ENCODE assay signal across 21 mouse cellular contexts in the genomic region with DNA sequence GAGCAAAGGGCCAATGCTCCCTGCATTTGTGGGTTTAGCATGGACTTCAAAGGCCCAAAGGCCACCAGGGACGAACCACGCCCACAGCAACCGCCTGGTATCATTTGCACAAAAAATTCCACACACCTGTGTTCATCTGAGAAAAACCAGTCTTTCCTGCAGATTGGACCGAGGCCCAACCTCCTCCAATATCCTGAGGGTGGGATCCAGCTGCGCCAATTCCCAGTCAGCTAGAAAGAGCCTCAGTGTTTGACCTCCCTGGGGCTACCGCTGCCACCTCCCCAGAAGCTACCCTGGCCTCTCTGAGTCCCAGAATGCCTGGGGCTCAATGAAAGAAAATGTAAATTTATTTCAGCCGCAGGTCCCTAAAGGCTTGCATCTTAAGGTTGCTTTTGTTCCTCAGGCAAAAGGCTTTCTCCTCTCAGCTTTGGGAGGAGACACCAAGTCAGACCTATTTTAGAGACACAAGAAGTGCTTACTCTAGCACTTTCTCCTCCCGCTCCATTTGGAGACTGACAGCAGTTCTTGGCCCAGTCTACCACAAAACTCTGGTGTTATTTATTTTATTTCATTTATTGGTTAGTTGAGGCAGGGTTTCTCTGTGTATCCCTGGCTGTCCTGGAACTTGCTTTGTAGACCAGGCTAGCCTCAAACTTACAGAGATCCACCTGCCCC.
A peak's percentile ranks its signal among the peaks of the same experiment; 100 is the strongest.
DNase-seq lines count a peak whose midpoint lies in the region; ATAC-seq lines count a peak whose summit lies in the region.
"Had no signal": no experiment of that assay in that cellular context is flagged by ENCODE, and none has a peak within 500 bp of the region (broad histone marks: within the 10 kb centered on the region; RNA-seq: fewer than 3 reads in every experiment).

No protein-coding gene starts in this region.

- 0 out of 2 replicates have a peak, but pooled peaks have one; percentile 22 for ATAC-seq in lung, embryonic 15.5 days (ENCODE audit: borderline replicate concordance, extremely low read depth, low FRiP score, low TSS enrichment)
- 0 out of 2 replicates have a peak, but pooled peaks have one; percentile 16 for ATAC-seq in stomach, embryonic 14.5 days (ENCODE audit: insufficient number of reproducible peaks, insufficient read depth, low FRiP score, low read depth)
- no peak for ATAC-seq in erythroblast, adult 5-6 weeks (replicated peaks; ENCODE audit: low FRiP score, poor library complexity, severe bottlenecking)
- ATAC-seq: inflammation-experienced regulatory T-cells, adult 6 months had no signal

- H3K27ac ChIP-seq in lung, embryonic 15.5 days: peak overlapping the region; percentile 34; the same call in 1 of the 2 replicates
- H3K27ac ChIP-seq in stomach, embryonic 14.5 days (ENCODE audit: low read length): 0 out of 2 replicates have a peak overlapping the region, but pooled peaks have one; percentile 39
- H3K27ac ChIP-seq: heart, embryonic 10.5 days; liver, embryonic 13.5 days; macrophage; neural tube, embryonic 12.5 days had no signal

- WGBS in lung, embryonic 15.5 days: 33% methylated on average over 8 of the region's 8 CpGs
- 31% methylated on average over 8 of the region's 8 CpGs for WGBS in stomach, embryonic 14.5 days

- peaks cover 30% of the 10 kb centered on the region for H3K4me1 ChIP-seq in lung, embryonic 15.5 days
- no peaks in the 10 kb centered on the region for H3K4me1 ChIP-seq in stomach, embryonic 14.5 days (ENCODE audit: control insufficient read depth, insufficient read depth, low read length)
- H3K4me1 ChIP-seq: liver, embryonic 13.5 days had no signal

- no peaks in the 10 kb centered on the region for H3K9me3 ChIP-seq in lung, embryonic 15.5 days
- no peaks in the 10 kb centered on the region for H3K9me3 ChIP-seq in stomach, embryonic 14.5 days (ENCODE audit: control insufficient read depth, low read depth, low read length)
- H3K9me3 ChIP-seq: heart, embryonic 10.5 days; liver, embryonic 13.5 days; neural tube, embryonic 12.5 days had no signal

- H3K4me2 ChIP-seq in lung, embryonic 15.5 days: no peak overlapping the region
- H3K4me2 ChIP-seq in stomach, embryonic 14.5 days (replicated peaks; ENCODE audit: low read depth, low read length): no peak overlapping the region
- H3K4me2 ChIP-seq: liver, embryonic 13.5 days; neural tube, embryonic 12.5 days had no signal

- peak; percentile 23 for DNase-seq in embryo, embryonic 11 days
- DNase-seq in embryo, embryonic 10.5 days (ENCODE audit: low spot score): no peak
- no peak for DNase-seq in lung, postnatal 14 days
- DNase-seq in ZHBTc4 (ENCODE audit: low read depth, low spot score): peak; percentile 93
- no peak for DNase-seq in left cerebral cortex, adult 8-10 months (ENCODE audit: low spot score in 2 of 2)
- DNase-seq: adrenal gland, postnatal 10 days; cerebellum, adult 8-10 months; gastrocnemius, postnatal 10 days; heart, postnatal 14 days; kidney, postnatal 25 days; layer of hippocampus, adult 9-11 months; liver, embryonic 13.5 days; right cerebral cortex, postnatal 4 days had no signal

- H3K4me3 ChIP-seq in lung, embryonic 15.5 days: no peak overlapping the region
- no peak overlapping the region for H3K4me3 ChIP-seq in stomach, embryonic 14.5 days (ENCODE audit: low read depth, low read length)
- H3K4me3 ChIP-seq: heart, embryonic 10.5 days; liver, embryonic 13.5 days; neural tube, embryonic 12.5 days had no signal

- no peak overlapping the region for H3K9ac ChIP-seq in lung, embryonic 15.5 days
- no peak overlapping the region for H3K9ac ChIP-seq in stomach, embryonic 14.5 days (replicated peaks; ENCODE audit: low read depth, low read length)
- H3K9ac ChIP-seq: liver, embryonic 13.5 days; neural tube, embryonic 12.5 days had no signal

- H3K36me3 ChIP-seq in lung, embryonic 15.5 days: no peaks in the 10 kb centered on the region
- no peaks in the 10 kb centered on the region for H3K36me3 ChIP-seq in stomach, embryonic 14.5 days (ENCODE audit: control insufficient read depth, insufficient read depth, low read length)
- H3K36me3 ChIP-seq: heart, embryonic 10.5 days; liver, embryonic 13.5 days; neural tube, embryonic 12.5 days had no signal

- H3K27me3 ChIP-seq in lung, embryonic 15.5 days: no peaks in the 10 kb centered on the region
- H3K27me3 ChIP-seq in stomach, embryonic 14.5 days (ENCODE audit: control insufficient read depth, insufficient read depth, low read length): no peaks in the 10 kb centered on the region
- H3K27me3 ChIP-seq: CH12.LX; liver, embryonic 13.5 days; neural tube, embryonic 12.5 days had no signal

Comparison
In these comparisons a context has a peak if more than half of its experiments do, and no peak if none do; other contexts are left out.
1. DNase-seq: peak in embryo, embryonic 11 days (single experiment) and ZHBTc4 (single experiment); none in embryo, embryonic 10.5 days (single experiment), lung, postnatal 14 days (single experiment) and left cerebral cortex, adult 8-10 months (0 of 2).